ENCODE assay signal across 10 mouse cellular contexts in genomic region chr17:27939028-27939427, GRCm38 (mm10). TPM values are rescaled to one million over a fixed set of nuclear protein-coding genes. Genes with fewer than 3 reads are reported as not detected.
DNase-seq lines count a peak whose midpoint lies in the region; ATAC-seq and TF ChIP-seq lines count a peak whose summit lies in the region.
"Had no signal": no experiment of that assay in that cellular context is flagged by ENCODE, and none has a peak within 500 bp of the region (broad histone marks: within the 10 kb centered on the region; RNA-seq: fewer than 3 reads in every experiment).

No protein-coding gene starts in this region.

- no peak for ATAC-seq in kidney, embryonic 15.5 days (replicated peaks; ENCODE audit: low FRiP score)
- ATAC-seq in intestine, embryonic 15.5 days, result no peak

- H3K4me3 ChIP-seq in kidney, embryonic 15.5 days (replicated peaks), result no peak overlapping the region
- H3K4me3 ChIP-seq in ES-Bruce4 (ENCODE audit: low read depth, low read length) (no peak overlapping the region), MEL (ENCODE audit: control insufficient read depth in 1 of 2, insufficient read depth in 1 of 2, low read depth in 2 of 2, low read length in 2 of 2) (no peak overlapping the region)
- H3K4me3 ChIP-seq in intestine, embryonic 15.5 days (replicated peaks), result no peak overlapping the region
- H3K4me3 ChIP-seq: liver, embryonic 13.5 days had no signal

- H3K79me2 ChIP-seq in MEL (ENCODE audit: control insufficient read depth, insufficient read depth, low read length, poor library complexity), result no peaks in the 10 kb centered on the region

- H3K9me3 ChIP-seq in kidney, embryonic 15.5 days (replicated peaks), result no peaks in the 10 kb centered on the region
- H3K9me3 ChIP-seq in ES-Bruce4 (replicated peaks; ENCODE audit: control insufficient read depth, insufficient read depth, low read length, poor library complexity, severe bottlenecking) (no peaks in the 10 kb centered on the region), MEL (replicated peaks; ENCODE audit: insufficient read depth, low read length) (no peaks in the 10 kb centered on the region)
- H3K9me3 ChIP-seq in intestine, embryonic 15.5 days, result no peaks in the 10 kb centered on the region
- H3K9me3 ChIP-seq: liver, embryonic 13.5 days had no signal

- TF ChIP-seq RAD21 in MEL (IDR thresholded peaks at IDR 0.05; ENCODE audit: low read depth, low read length), result no peak

- TF ChIP-seq POLR2A in ES-Bruce4 (IDR thresholded peaks at IDR 0.05; ENCODE audit: insufficient read depth, low read length) (no peak), MEL (IDR thresholded peaks at IDR 0.05; ENCODE audit: control insufficient read depth in 1 of 2, insufficient read depth in 1 of 2, low read depth in 1 of 2, low read length in 2 of 2, poor library complexity in 1 of 2) (no peak)

- no peaks in the 10 kb centered on the region for H3K36me3 ChIP-seq in kidney, embryonic 15.5 days
- H3K36me3 ChIP-seq in ES-Bruce4 (ENCODE audit: control insufficient read depth, insufficient read depth, low read length, poor library complexity, severe bottlenecking) (no peaks in the 10 kb centered on the region), MEL (ENCODE audit: control insufficient read depth in 1 of 2, insufficient read depth in 2 of 2, low read length in 2 of 2) (no peaks in the 10 kb centered on the region)
- no peaks in the 10 kb centered on the region for H3K36me3 ChIP-seq in intestine, embryonic 15.5 days
- H3K36me3 ChIP-seq: liver, embryonic 13.5 days had no signal

- no peak for DNase-seq in kidney, adult 8-10 months
- DNase-seq in MEL (ENCODE audit: low read depth, low spot score), result peak; percentile 11
- DNase-seq in embryo, embryonic 9.5 days (ENCODE audit: extremely low spot score), result no peak
- DNase-seq in spleen, postnatal 14 days (ENCODE audit: low spot score in 2 of 2), result no peak
- no peak for DNase-seq in layer of hippocampus, adult 18-20 months (ENCODE audit: low spot score in 2 of 2)
- DNase-seq: liver, embryonic 13.5 days; thymus, postnatal 14 days had no signal

- 84% methylated on average over 5 of the region's 5 CpGs for WGBS in kidney, embryonic 15.5 days
- WGBS in intestine, embryonic 15.5 days, result 68% methylated on average over 5 of the region's 5 CpGs

- H3K27ac ChIP-seq in kidney, embryonic 15.5 days, result peak overlapping the region; percentile 61; the same call in 1 of the 2 replicates
- 0 out of 2 replicates have a peak overlapping the region, but pooled peaks have one; percentile 15 for H3K27ac ChIP-seq in ES-Bruce4 (ENCODE audit: insufficient read depth, low read length)
- H3K27ac ChIP-seq in MEL (ENCODE audit: control insufficient read depth, low read depth, low read length), result no peak overlapping the region
- H3K27ac ChIP-seq in intestine, embryonic 15.5 days, result peak overlapping the region; percentile 30; the same call in 1 of the 2 replicates
- H3K27ac ChIP-seq: liver, embryonic 13.5 days had no signal

- no peak overlapping the region for H3K4me2 ChIP-seq in kidney, embryonic 15.5 days
- no peak overlapping the region for H3K4me2 ChIP-seq in intestine, embryonic 15.5 days (replicated peaks)
- H3K4me2 ChIP-seq: liver, embryonic 13.5 days had no signal

- H3K27me3 ChIP-seq in kidney, embryonic 15.5 days, result no peaks in the 10 kb centered on the region
- H3K27me3 ChIP-seq in ES-Bruce4 (ENCODE audit: control insufficient read depth, insufficient read depth, low read length, poor library complexity, severe bottlenecking) (no peaks in the 10 kb centered on the region), MEL (ENCODE audit: control insufficient read depth in 1 of 2, insufficient read depth in 2 of 2, low read length in 2 of 2) (no peaks in the 10 kb centered on the region)
- no peaks in the 10 kb centered on the region for H3K27me3 ChIP-seq in intestine, embryonic 15.5 days (replicated peaks)
- H3K27me3 ChIP-seq: liver, embryonic 13.5 days had no signal

- no peak for TF ChIP-seq EP300 in ES-Bruce4 (IDR thresholded peaks at IDR 0.05; ENCODE audit: insufficient read depth, low read depth, low read length)
- no peak for TF ChIP-seq EP300 in MEL (IDR thresholded peaks at IDR 0.05; ENCODE audit: low read depth in 1 of 2, low read length in 2 of 2)

- H3K9ac ChIP-seq in kidney, embryonic 15.5 days, result no peak overlapping the region
- H3K9ac ChIP-seq in ES-Bruce4 (ENCODE audit: low read depth, poor library complexity, severe bottlenecking) (no peak overlapping the region), MEL (ENCODE audit: control insufficient read depth, low read depth, low read length, poor library complexity, severe bottlenecking) (no peak overlapping the region)
- H3K9ac ChIP-seq in intestine, embryonic 15.5 days, result no peak overlapping the region
- H3K9ac ChIP-seq: liver, embryonic 13.5 days had no signal

- peaks cover 43% of the 10 kb centered on the region for H3K4me1 ChIP-seq in kidney, embryonic 15.5 days
- peaks cover 8% of the 10 kb centered on the region for H3K4me1 ChIP-seq in ES-Bruce4 (ENCODE audit: control insufficient read depth, insufficient read depth, low read length)
- no peaks in the 10 kb centered on the region for H3K4me1 ChIP-seq in MEL (ENCODE audit: control insufficient read depth in 1 of 2, insufficient read depth in 2 of 2, low read length in 2 of 2)
- peaks cover 39% of the 10 kb centered on the region for H3K4me1 ChIP-seq in intestine, embryonic 15.5 days (replicated peaks)

- TF ChIP-seq CTCF in ES-Bruce4 (IDR thresholded peaks at IDR 0.05; ENCODE audit: low read depth, low read length) (no peak), MEL (IDR thresholded peaks at IDR 0.05 in 2 of 3, conservative IDR thresholded peaks at IDR 0.05 in 1 of 3; ENCODE audit: control insufficient read depth in 1 of 3, insufficient read depth in 1 of 3, low read depth in 2 of 3, low read length in 3 of 3, poor library complexity in 1 of 3, severe bottlenecking in 1 of 3) (no peak)

TF ChIP-seq in MEL, 35 proteins besides CTCF, POLR2A, EP300 and RAD21:
- TF ChIP-seq USF1 (IDR thresholded peaks at IDR 0.05; ENCODE audit: low read depth, low read length) (no peak), UBTF (IDR thresholded peaks at IDR 0.05; ENCODE audit: borderline replicate concordance, insufficient read depth, low read depth, low read length) (no peak), HCFC1 (IDR thresholded peaks at IDR 0.05; ENCODE audit: low read depth, low read length) (no peak), SIN3A (IDR thresholded peaks at IDR 0.05; ENCODE audit: low read length) (no peak), GATA1 (IDR thresholded peaks at IDR 0.05; ENCODE audit: low read depth, low read length) (no peak), MYB (IDR thresholded peaks at IDR 0.05; ENCODE audit: low read depth, low read length) (no peak), JUND (IDR thresholded peaks at IDR 0.05; ENCODE audit: low read depth, low read length) (no peak), POLR2AphosphoS2 (IDR thresholded peaks at IDR 0.05; ENCODE audit: low read length) (no peak), ZNF384 (IDR thresholded peaks at IDR 0.05; ENCODE audit: low read depth, low read length) (no peak), USF2 (IDR thresholded peaks at IDR 0.05; ENCODE audit: borderline replicate concordance in 1 of 2, insufficient read depth in 1 of 2, low read depth in 1 of 2, low read length in 2 of 2) (no peak), TAL1 (IDR thresholded peaks at IDR 0.05; ENCODE audit: low read length) (no peak), ETS1 (IDR thresholded peaks at IDR 0.05; ENCODE audit: low read depth, low read length) (no peak), MEF2A (IDR thresholded peaks at IDR 0.05; ENCODE audit: extremely low read depth, insufficient replicate concordance, low read depth, low read length, poor library complexity, severe bottlenecking) (no peak), TBP (IDR thresholded peaks at IDR 0.05; ENCODE audit: low read depth, low read length) (no peak)

RNA-seq across cellular contexts. Expression of gene Taf11, which starts 29.4 kb away (rescaled TPM):
- polyA plus RNA-seq in kidney, embryonic 15.5 days (2015; fragmentation: Nextera tagmentation; extraction: Ambion mirVana), result 65.1 and 75.7 TPM in 2 replicates
- polyA plus RNA-seq in ES-Bruce4 (2011; ENCODE audit: insufficient read depth, insufficient read length, low read depth, missing spikeins), result 37.5 and 40.6 TPM in 2 replicates
- 40.8 and 45.7 TPM in 2 replicates for total RNA-seq in MEL (2012; rRNA removed)
- polyA plus RNA-seq in MEL (2012; ENCODE audit: insufficient read depth in 1 of 2, insufficient read length in 2 of 2, low read depth in 1 of 2, low replicate concordance in 2 of 2, missing spikeins in 1 of 2), result 10 to 100 TPM in 1 of 2 experiments, not detected in 1; 77.8 TPM
- polyA plus RNA-seq in intestine, embryonic 15.5 days (2015; fragmentation: Nextera tagmentation; extraction: Ambion mirVana), result 54.0 and 54.4 TPM in 2 replicates
- 10 to 100 TPM; 38.7 to 41.5 TPM for total RNA-seq in layer of hippocampus, adult 18-20 months (2021)

RNA-seq across cellular contexts. Expression of gene Anks1, which starts 29.9 kb away (rescaled TPM):
- polyA plus RNA-seq in kidney, embryonic 15.5 days (2015; fragmentation: Nextera tagmentation; extraction: Ambion mirVana), result 12.4 and 14.4 TPM in 2 replicates
- polyA plus RNA-seq in ES-Bruce4 (2011; ENCODE audit: insufficient read depth, insufficient read length, low read depth, missing spikeins) (20.9 and 23.7 TPM in 2 replicates), MEL (2012; ENCODE audit: insufficient read depth in 1 of 2, insufficient read length in 2 of 2, low read depth in 1 of 2, low replicate concordance in 2 of 2, missing spikeins in 1 of 2) (10 to 100 TPM in 1 of 2 experiments, not detected in 1; 15.9 TPM)
- total RNA-seq in MEL (2012; rRNA removed), result 11.6 and 11.9 TPM in 2 replicates
- polyA plus RNA-seq in intestine, embryonic 15.5 days (2015; fragmentation: Nextera tagmentation; extraction: Ambion mirVana), result 12.5 and 13.3 TPM in 2 replicates
- 10 to 100 TPM; 37.2 to 41.4 TPM for total RNA-seq in layer of hippocampus, adult 18-20 months (2021)
